Mouse (Mus musculus): ENCODE data around the gene Spata17.

Spata17 gene

GRCm38 (mm10) chr1:187004306-187004705 lies 211.0 kb downstream of the Spata17 start:
- DNase-seq (ENCODE audit: low spot score in 2 of 2) = no peak

GRCm38 (mm10) chr1:187003441-187003861 lies 211.8 kb downstream of the Spata17 start:
- DNase-seq (ENCODE audit: low spot score in 2 of 2) = no peak

- no peak for DNase-seq (ENCODE audit: low spot score in 2 of 2)
Measured at GRCm38 (mm10) chr1:186997596-186998304, 217.5 kb downstream of the Spata17 start.

Data from frontal cortex, postnatal 10 days (tissue).